Mouse (Mus musculus) ovary, adult 2 months (tissue): ENCODE measurements around the gene F2rl2. TPM values are rescaled to one million over a fixed set of nuclear protein-coding genes. Genes with fewer than 3 reads are reported as not detected.

Experiments
- polyA plus RNA-seq: library from polyadenylated mRNA; depleted of rRNA; stranded (reverse); fragments of >200 nt; gene quantifications from 2 replicates; pipeline ENCODE4 v1.2.3, GENCODE M21; 2012; rRNA removed

Gene F2rl2
- 0.20 and 0.34 TPM in 2 replicates for polyA plus RNA-seq

DNA sequence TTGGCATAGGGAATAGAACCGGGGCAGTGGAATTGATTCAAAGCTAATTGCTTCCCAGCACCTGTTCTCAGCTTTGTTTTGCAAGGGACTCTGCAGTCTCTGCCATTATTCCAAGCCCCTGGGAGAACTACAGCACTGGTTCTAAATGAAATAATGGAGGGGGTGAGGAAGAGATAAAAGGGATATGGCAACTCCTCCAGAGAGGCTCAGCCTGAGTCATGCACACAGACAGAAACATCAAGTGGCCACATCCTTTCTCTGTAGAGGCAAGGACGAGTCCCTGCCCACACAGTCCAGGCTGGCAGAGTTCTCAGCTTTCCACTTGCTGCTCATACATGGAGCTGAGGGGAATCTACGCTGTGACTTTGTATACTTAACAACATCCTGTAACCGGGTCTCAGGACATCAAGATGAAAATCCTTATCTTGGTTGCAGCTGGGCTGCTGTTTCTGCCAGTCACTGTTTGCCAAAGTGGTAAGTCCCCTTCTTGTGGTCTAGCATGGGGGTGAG, at the start of gene F2rl2:
Gene F2rl2 (plus strand): TSS at position 200 of the 510 bp plus-strand sequence.

Other genes with a start within 250 kb of the F2rl2 start
- gene S100z, start 218.1 kb upstream of the F2rl2 start, polyA plus RNA-seq = not detected in 2 replicates
- 2.7 and 3.6 TPM in 2 replicates for gene F2rl1, start 171.6 kb upstream of the F2rl2 start, polyA plus RNA-seq
- 18.9 and 20.3 TPM in 2 replicates for gene F2r, start 78.4 kb upstream of the F2rl2 start, polyA plus RNA-seq
- 4.2 and 5.2 TPM in 2 replicates for gene Iqgap2, start 195.1 kb downstream of the F2rl2 start, polyA plus RNA-seq